Mouse (Mus musculus) CD8-positive naive resting alpha-beta T cell, adult 2 months (primary cell): ENCODE measurements around the gene Olfr724.
"Not testable (repeated sequence)": the region's sequence is repeated elsewhere in the genome, so short reads cannot be mapped to it uniquely, and the experiment has no call there.

Experiments used
- DNase-seq, 2 experiments: peaks; one replicate each; pipeline ENCODE4 v3.0.0; 2022; ENCODE audit warnings: low read depth in 2 of 2, low spot score in 2 of 2

The Olfr724 gene

DNA sequence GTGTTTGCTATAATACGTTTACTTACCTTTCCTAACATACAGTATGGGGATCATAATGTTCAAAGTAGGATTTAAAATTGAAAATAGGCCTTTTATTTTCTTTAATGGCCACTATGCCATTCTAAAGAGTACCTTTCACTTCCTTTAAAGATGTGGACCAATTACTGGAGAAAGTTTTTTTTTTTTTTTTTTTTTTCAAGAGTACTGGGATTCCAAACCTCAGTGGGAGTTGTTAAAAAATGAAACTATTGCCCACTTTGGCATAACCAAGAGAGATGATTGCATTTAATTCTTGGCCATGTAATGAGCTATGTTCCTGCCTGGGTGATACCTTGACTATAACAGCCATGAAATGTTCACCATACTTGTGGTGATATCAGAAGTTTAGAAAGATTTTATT is at the start of gene Olfr724:
Gene Olfr724, minus strand, starts transcription at position 101 of the 400 bp plus-strand sequence.
- not testable (repeated sequence) for DNase-seq

DNA sequence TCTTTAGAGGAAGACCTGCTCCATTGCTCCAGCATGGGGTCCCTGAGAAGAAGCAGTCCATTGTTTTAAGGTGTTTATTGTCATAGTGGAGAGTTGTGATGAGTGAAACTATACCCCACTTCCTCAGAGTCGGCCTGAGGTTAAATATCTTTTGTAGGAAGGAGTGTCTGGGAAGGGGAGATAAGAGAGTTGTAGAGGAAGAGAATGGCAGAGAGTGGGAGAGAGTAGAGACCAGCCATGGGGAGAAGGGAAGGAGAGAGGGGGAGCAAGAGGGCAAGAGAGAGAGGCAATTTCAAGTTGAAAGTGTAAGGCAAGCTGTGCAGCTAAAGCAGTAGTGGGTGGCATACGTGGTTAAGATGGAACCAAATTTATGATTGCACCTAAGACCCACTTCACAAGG is 7.2 kb downstream of the Olfr724 start:
- no peak for DNase-seq

DNA sequence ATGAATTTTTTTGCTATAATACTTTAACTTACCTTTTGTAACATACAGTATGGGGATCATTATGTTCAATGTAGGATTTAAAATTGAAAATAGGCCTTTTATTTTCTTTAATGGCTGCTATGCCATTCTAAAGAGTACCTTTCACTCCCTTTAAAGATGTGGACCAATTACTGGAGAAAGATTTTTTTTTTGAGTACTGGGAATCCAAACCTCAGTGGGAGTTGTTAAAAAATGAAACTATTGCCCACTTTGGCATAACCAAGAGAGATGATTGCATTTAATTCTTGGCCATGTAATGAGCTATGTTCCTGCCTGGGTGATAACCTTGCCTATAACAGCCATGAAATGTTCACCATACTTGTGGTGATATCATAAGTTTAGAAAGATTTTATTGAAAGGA is 31.4 kb downstream of the Olfr724 start, which contains the start of gene Olfr723:
Gene Olfr723, minus strand, starts transcription at position 101 of the 400 bp plus-strand sequence.
- not testable (repeated sequence) for DNase-seq
